Mouse (Mus musculus): Measurements from ENCODE around the gene Tgfb3.

DNA sequence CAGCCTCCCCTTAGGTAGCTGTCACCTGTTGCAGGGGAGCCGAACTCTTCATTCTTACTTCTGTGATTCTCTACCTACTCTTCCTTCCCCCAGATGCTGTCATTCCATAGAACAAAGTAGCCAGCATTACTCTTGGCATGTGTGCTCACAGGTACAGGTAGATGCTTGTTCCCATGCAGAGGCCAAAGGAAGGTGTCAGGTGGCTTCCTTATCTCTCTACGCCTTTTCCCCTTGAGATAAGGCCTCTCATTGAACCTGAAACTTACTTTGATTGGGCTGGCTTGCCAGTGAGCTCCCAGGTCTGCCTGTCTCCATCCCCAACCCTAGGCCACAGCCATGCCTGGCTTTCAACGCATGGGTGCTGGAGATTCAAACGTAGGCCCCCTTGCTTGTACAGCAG, 15.2 kb upstream of the Tgfb3 start:
- TF ChIP-seq CTCF (conservative IDR thresholded peaks at IDR 0.05; ENCODE audit: low read length) (no peak), NANOG (IDR thresholded peaks at IDR 0.05; ENCODE audit: borderline replicate concordance, low read length) (no peak), POU5F1 (IDR thresholded peaks at IDR 0.05; ENCODE audit: borderline replicate concordance, low read length) (no peak)
